16 mouse cellular contexts compared by ENCODE assay signal in genomic region chr10:122960738-122961137, GRCm38 (mm10).
DNase-seq lines count a peak whose midpoint lies in the region; ATAC-seq lines count a peak whose summit lies in the region.
"Had no signal": no experiment of that assay in that cellular context is flagged by ENCODE, and none has a peak within 500 bp of the region (broad histone marks: within the 10 kb centered on the region; RNA-seq: fewer than 3 reads in every experiment).

No protein-coding gene starts in this region.

- no peak overlapping the region for H3K4me2 ChIP-seq in hindbrain, embryonic 13.5 days
- no peak overlapping the region for H3K4me2 ChIP-seq in hindbrain, embryonic 14.5 days (replicated peaks)
- peak overlapping the region; percentile 36; the same call in 1 of the 2 replicates for H3K4me2 ChIP-seq in limb, embryonic 13.5 days (replicated peaks)
- H3K4me2 ChIP-seq: forebrain, embryonic 15.5 days had no signal

- peaks cover 19% of the 10 kb centered on the region for H3K27me3 ChIP-seq in heart, embryonic 10.5 days (ENCODE audit: insufficient read depth, poor library complexity, severe bottlenecking)
- no peaks in the 10 kb centered on the region for H3K27me3 ChIP-seq in hindbrain, embryonic 13.5 days
- no peaks in the 10 kb centered on the region for H3K27me3 ChIP-seq in hindbrain, embryonic 14.5 days (ENCODE audit: control insufficient read depth, insufficient read depth, low read length)
- H3K27me3 ChIP-seq in limb, embryonic 13.5 days = no peaks in the 10 kb centered on the region
- H3K27me3 ChIP-seq: forebrain, embryonic 15.5 days had no signal

- H3K27ac ChIP-seq in heart, embryonic 10.5 days = peak overlapping the region; percentile 18; the same call in 1 of the 2 replicates
- peak overlapping the region; percentile 35; the same call in 1 of the 2 replicates for H3K27ac ChIP-seq in hindbrain, embryonic 13.5 days
- no peak overlapping the region for H3K27ac ChIP-seq in hindbrain, embryonic 14.5 days
- peak overlapping the region; percentile 59; the same call in 1 of the 2 replicates for H3K27ac ChIP-seq in brown adipose tissue, adult 24 weeks (replicated peaks; ENCODE audit: low read depth, low read length)
- H3K27ac ChIP-seq in limb, embryonic 13.5 days = no peak overlapping the region
- H3K27ac ChIP-seq: forebrain, embryonic 15.5 days; hindbrain, embryonic 10.5 days had no signal

- intact Hi-C loops in heart, postnatal 25 days (cut with DNase I) = loop anchor here (2.0 kb wide), 1 partner anchor 24 kb away; no protein-coding TSS in a partner anchor
- intact Hi-C loops in left cerebral cortex, postnatal 14 days (cut with DNase I) = no loop called here

- H3K4me1 ChIP-seq in heart, embryonic 10.5 days = peaks cover 33% of the 10 kb centered on the region
- peaks cover 41% of the 10 kb centered on the region for H3K4me1 ChIP-seq in hindbrain, embryonic 13.5 days (replicated peaks)
- peaks cover 24% of the 10 kb centered on the region for H3K4me1 ChIP-seq in hindbrain, embryonic 14.5 days (replicated peaks; ENCODE audit: control insufficient read depth, insufficient read depth, low read length)
- H3K4me1 ChIP-seq in brown adipose tissue, adult 24 weeks (ENCODE audit: control insufficient read depth, insufficient read depth, insufficient read length, low read length) = 0 out of 2 replicates have a peak, but pooled peaks cover 3% of the 10 kb centered on the region
- H3K4me1 ChIP-seq in limb, embryonic 13.5 days = peaks cover 29% of the 10 kb centered on the region

- no peak overlapping the region for H3K9ac ChIP-seq in hindbrain, embryonic 13.5 days
- H3K9ac ChIP-seq in hindbrain, embryonic 14.5 days = no peak overlapping the region; the same call in 1 of the 2 replicates
- H3K9ac ChIP-seq in limb, embryonic 13.5 days = peak overlapping the region; percentile 43; the same call in 1 of the 2 replicates
- H3K9ac ChIP-seq: forebrain, embryonic 15.5 days; liver, postnatal 0 days had no signal

- ATAC-seq in hindbrain, embryonic 13.5 days (ENCODE audit: low FRiP score) = no peak
- ATAC-seq in hindbrain, embryonic 14.5 days (ENCODE audit: low FRiP score) = no peak; the same call in 1 of the 2 replicates
- no peak for ATAC-seq in limb, embryonic 13.5 days (ENCODE audit: low FRiP score, low read depth)
- ATAC-seq: forebrain, embryonic 15.5 days; liver, postnatal 0 days had no signal

- H3K9me3 ChIP-seq in heart, embryonic 10.5 days = no peaks in the 10 kb centered on the region
- no peaks in the 10 kb centered on the region for H3K9me3 ChIP-seq in hindbrain, embryonic 13.5 days
- no peaks in the 10 kb centered on the region for H3K9me3 ChIP-seq in hindbrain, embryonic 14.5 days (ENCODE audit: control insufficient read depth, low read length)
- H3K9me3 ChIP-seq in limb, embryonic 13.5 days = no peaks in the 10 kb centered on the region; the same call in 1 of the 2 replicates
- H3K9me3 ChIP-seq: forebrain, embryonic 15.5 days had no signal

- no peaks in the 10 kb centered on the region for H3K36me3 ChIP-seq in heart, embryonic 10.5 days
- H3K36me3 ChIP-seq in hindbrain, embryonic 13.5 days = no peaks in the 10 kb centered on the region
- H3K36me3 ChIP-seq in hindbrain, embryonic 14.5 days (replicated peaks; ENCODE audit: control insufficient read depth, insufficient read depth) = no peaks in the 10 kb centered on the region
- no peaks in the 10 kb centered on the region for H3K36me3 ChIP-seq in limb, embryonic 13.5 days
- H3K36me3 ChIP-seq: forebrain, embryonic 15.5 days; hindbrain, embryonic 10.5 days had no signal

- H3K4me3 ChIP-seq in heart, embryonic 10.5 days = peak overlapping the region; percentile 33
- no peak overlapping the region for H3K4me3 ChIP-seq in hindbrain, embryonic 13.5 days
- H3K4me3 ChIP-seq in hindbrain, embryonic 14.5 days (replicated peaks; ENCODE audit: low read length) = no peak overlapping the region
- no peak overlapping the region for H3K4me3 ChIP-seq in brown adipose tissue, adult 24 weeks (ENCODE audit: insufficient read depth, low read depth, low read length)
- no peak overlapping the region for H3K4me3 ChIP-seq in limb, embryonic 13.5 days
- H3K4me3 ChIP-seq: erythroblast, embryonic 14.5 days; forebrain, embryonic 15.5 days; hindbrain, embryonic 10.5 days had no signal

- DNase-seq in heart, embryonic 10.5 days (ENCODE audit: low spot score) = no peak
- DNase-seq in heart, postnatal 25 days (ENCODE audit: low spot score) = no peak
- DNase-seq in hindbrain, embryonic 14.5 days (ENCODE audit: low spot score) = no peak
- DNase-seq in layer of hippocampus, postnatal 36 days = no peak
- no peak for DNase-seq in left cerebral cortex, postnatal 14 days (ENCODE audit: low spot score in 2 of 2)
- DNase-seq: cerebellum, postnatal 14 days; kidney, adult 18-20 months; kidney, postnatal 36 days; left cerebral cortex, postnatal 4 days; liver, postnatal 0 days had no signal

- WGBS in heart, embryonic 10.5 days = 50% methylated on average over 16 of the region's 16 CpGs
- WGBS in hindbrain, embryonic 13.5 days = 62% methylated on average over 16 of the region's 16 CpGs
- WGBS in hindbrain, embryonic 14.5 days = 66% methylated on average over 16 of the region's 16 CpGs
- 54% methylated on average over 16 of the region's 16 CpGs for WGBS in limb, embryonic 13.5 days

Comparison
In these comparisons a context has a peak if more than half of its experiments do, and no peak if none do; other contexts are left out.
1. H3K27ac ChIP-seq: peak in heart, embryonic 10.5 days (single experiment), hindbrain, embryonic 13.5 days (single experiment) and brown adipose tissue, adult 24 weeks (single experiment); none in hindbrain, embryonic 14.5 days (single experiment) and limb, embryonic 13.5 days (single experiment).